Mouse (Mus musculus): ENCODE results near the gene Ttc39a. TPM values are rescaled to one million over a fixed set of nuclear protein-coding genes. Genes with fewer than 3 reads are reported as not detected.

Ttc39a gene
- total RNA-seq (2023): 1 to 10 TPM in 1 of 2 experiments, under 1 TPM in 1; 0.86 to 1.8 TPM

DNA sequence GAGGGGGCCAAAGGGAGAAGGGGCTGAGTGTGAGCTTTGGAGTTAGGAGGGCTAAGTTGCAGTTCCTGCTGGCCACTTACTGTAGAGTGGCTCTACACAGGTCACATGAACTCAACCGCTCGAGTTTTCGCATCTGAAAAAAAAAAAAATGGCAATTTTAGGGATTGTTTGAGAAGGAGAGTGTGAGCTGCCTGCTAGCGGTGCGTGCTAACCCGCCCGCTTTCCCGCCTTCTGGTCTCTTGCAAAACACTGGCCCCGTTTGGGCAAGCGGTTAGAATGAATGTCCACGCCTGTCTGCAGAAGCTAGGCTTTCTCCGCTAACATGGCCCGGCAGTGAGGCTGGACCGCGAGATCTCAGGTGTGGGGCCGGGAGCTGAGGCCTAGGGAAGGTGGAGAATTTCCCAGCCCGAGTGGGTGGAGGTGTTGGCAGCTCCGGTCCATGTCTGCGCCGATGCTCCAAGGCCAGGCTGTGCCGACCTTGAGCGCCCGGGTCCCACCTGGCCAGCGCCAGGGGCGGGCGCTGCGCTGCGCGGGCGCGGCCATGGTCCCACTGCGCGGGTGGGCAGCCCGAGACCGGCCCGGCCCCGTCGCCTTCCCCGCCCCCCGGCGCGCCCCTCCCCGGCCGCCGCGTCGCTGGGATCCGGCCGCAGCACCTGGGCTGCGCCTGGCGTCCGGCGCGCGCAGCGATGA is at the start of gene Ttc39a:
Gene Ttc39a, plus strand, starts transcription at position 138 of the 690 bp plus-strand sequence.

DNA sequence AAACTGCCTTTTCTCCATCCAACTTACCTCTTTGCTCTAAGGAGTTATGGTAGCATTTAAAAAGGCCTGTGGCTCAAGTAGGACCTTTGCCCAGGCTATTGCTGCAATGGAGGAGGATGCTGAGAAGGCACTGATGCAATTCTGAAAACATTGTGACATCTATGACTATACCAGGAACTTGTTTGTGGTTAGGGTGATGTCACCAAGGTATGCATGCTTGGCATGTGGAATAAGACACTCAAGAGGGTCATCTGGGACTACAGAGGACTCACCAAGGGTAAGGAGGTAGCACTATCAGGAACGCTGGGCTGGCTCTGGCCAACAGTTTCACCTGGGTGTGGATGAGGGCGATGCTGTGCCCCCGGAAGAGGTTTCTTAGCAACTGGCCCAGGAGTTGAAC is 78.2 kb downstream of the Ttc39a start, which contains the start of gene Rnf11:
Gene Rnf11, minus strand, starts transcription at position 108 of the 400 bp plus-strand sequence.

Other genes with a start within 250 kb of the Ttc39a start
- 100 to 1,000 TPM; 167 to 173 TPM for gene Osbpl9, start 204.4 kb upstream of the Ttc39a start, total RNA-seq (2023)
- 1 to 10 TPM; 2.2 to 4.2 TPM for gene Calr4, start 172.1 kb upstream of the Ttc39a start, total RNA-seq (2023)
- gene Eps15, start 126.4 kb upstream of the Ttc39a start, total RNA-seq (2023): 100 to 1,000 TPM; 106 to 112 TPM
- 10 to 100 TPM; 55.7 to 58.3 TPM for gene Rnf11, start 78.1 kb downstream of the Ttc39a start, total RNA-seq (2023)
- not detected for gene 4930522H14Rik, start 124.7 kb downstream of the Ttc39a start, total RNA-seq (2023)